ENCODE assay signal across 8 mouse cellular contexts in genomic region chr1:135259128-135259436, GRCm38 (mm10). TPM values are rescaled to one million over a fixed set of nuclear protein-coding genes. Genes with fewer than 3 reads are reported as not detected.
DNase-seq lines count a peak whose midpoint lies in the region; ATAC-seq and TF ChIP-seq lines count a peak whose summit lies in the region.

No protein-coding gene starts in this region.

- 1% methylated on average over 10 of the region's 10 CpGs for WGBS in embryonic facial prominence, embryonic 12.5 days
- 3% methylated on average over 10 of the region's 10 CpGs for WGBS in heart, adult 2 months
- under 1% methylated on average over 10 of the region's 10 CpGs for WGBS in kidney, adult 2 months
- 1% methylated on average over 10 of the region's 10 CpGs for WGBS in limb, embryonic 13.5 days
- under 1% methylated on average over 10 of the region's 10 CpGs for WGBS in midbrain, embryonic 16.5 days

- H3K4me1 ChIP-seq in embryonic facial prominence, embryonic 12.5 days = peaks cover 7% of the 10 kb centered on the region
- H3K4me1 ChIP-seq in heart, adult 2 months (ENCODE audit: control insufficient read depth, insufficient read depth, low read length) = no peaks in the 10 kb centered on the region
- peaks cover 3% of the 10 kb centered on the region; the same call in 1 of the 2 replicates for H3K4me1 ChIP-seq in kidney, adult 2 months (ENCODE audit: control insufficient read depth, insufficient read depth, low read length)
- peaks cover 23% of the 10 kb centered on the region for H3K4me1 ChIP-seq in limb, embryonic 13.5 days
- H3K4me1 ChIP-seq in midbrain, embryonic 16.5 days (ENCODE audit: control insufficient read depth, insufficient read depth, low read length) = 0 out of 2 replicates have a peak, but pooled peaks cover 3% of the 10 kb centered on the region

- H3K36me3 ChIP-seq in embryonic facial prominence, embryonic 12.5 days = peaks cover 24% of the 10 kb centered on the region
- H3K36me3 ChIP-seq in heart, adult 2 months (ENCODE audit: control insufficient read depth, insufficient read depth, low read length) = no peaks in the 10 kb centered on the region
- no peaks in the 10 kb centered on the region for H3K36me3 ChIP-seq in kidney, adult 2 months (ENCODE audit: control insufficient read depth, insufficient read depth, low read length)
- peaks cover 29% of the 10 kb centered on the region for H3K36me3 ChIP-seq in limb, embryonic 13.5 days
- H3K36me3 ChIP-seq in midbrain, embryonic 16.5 days (ENCODE audit: control insufficient read depth, insufficient read depth, low read length) = peaks cover 6% of the 10 kb centered on the region
- H3K36me3 ChIP-seq in splenic B cell, adult 2 months (ENCODE audit: control insufficient read depth, insufficient read depth, low read length, poor library complexity, severe bottlenecking) = peaks cover 5% of the 10 kb centered on the region

- H3K27me3 ChIP-seq in embryonic facial prominence, embryonic 12.5 days = no peaks in the 10 kb centered on the region
- H3K27me3 ChIP-seq in heart, adult 2 months (ENCODE audit: control insufficient read depth, insufficient read depth, low read length) = no peaks in the 10 kb centered on the region
- H3K27me3 ChIP-seq in kidney, adult 2 months (replicated peaks; ENCODE audit: control insufficient read depth, insufficient read depth, low read length) = no peaks in the 10 kb centered on the region
- H3K27me3 ChIP-seq in limb, embryonic 13.5 days = no peaks in the 10 kb centered on the region
- H3K27me3 ChIP-seq in midbrain, embryonic 16.5 days (ENCODE audit: control insufficient read depth, insufficient read depth, low read depth, low read length) = no peaks in the 10 kb centered on the region
- no peaks in the 10 kb centered on the region; the same call in 1 of the 2 replicates for H3K27me3 ChIP-seq in splenic B cell, adult 2 months (ENCODE audit: control insufficient read depth, insufficient read depth, low read length, poor library complexity, severe bottlenecking)

- DNase-seq in A20 (ENCODE audit: low read depth, low spot score) = peak; percentile 84
- DNase-seq in adrenal gland, postnatal 36 days = peak; percentile 76 to 84
- DNase-seq in heart, adult 2 months = peak; percentile 65 to 73
- peak; percentile 89 for DNase-seq in kidney, adult 2 months
- peak; percentile 80 for DNase-seq in splenic B cell, adult 2 months (ENCODE audit: low read depth, low spot score)

- peak; percentile 76 for ATAC-seq in embryonic facial prominence, embryonic 12.5 days (ENCODE audit: insufficient number of reproducible peaks, insufficient read depth, low FRiP score, low TSS enrichment)
- ATAC-seq in limb, embryonic 13.5 days (ENCODE audit: low FRiP score, low read depth) = peak; percentile 51; the same call in 1 of the 2 replicates
- peak; percentile 79 for ATAC-seq in midbrain, embryonic 16.5 days

- peak overlapping the region; percentile 42; the same call in 1 of the 2 replicates for H3K9ac ChIP-seq in embryonic facial prominence, embryonic 12.5 days
- no peak overlapping the region for H3K9ac ChIP-seq in heart, adult 2 months (ENCODE audit: low read depth, low read length)
- H3K9ac ChIP-seq in limb, embryonic 13.5 days = peak overlapping the region; percentile 51; the same call in 1 of the 2 replicates
- H3K9ac ChIP-seq in midbrain, embryonic 16.5 days (ENCODE audit: low read depth, low read length) = peak overlapping the region; percentile 18; the same call in 1 of the 2 replicates

- peak overlapping the region; percentile 48 for H3K4me2 ChIP-seq in embryonic facial prominence, embryonic 12.5 days (replicated peaks)
- H3K4me2 ChIP-seq in limb, embryonic 13.5 days (replicated peaks) = peak overlapping the region; percentile 69
- H3K4me2 ChIP-seq in midbrain, embryonic 16.5 days (ENCODE audit: low read length) = peak overlapping the region; percentile 51

- peak; percentile 86 for TF ChIP-seq CTCF in heart, adult 2 months (IDR thresholded peaks at IDR 0.05)
- peak; percentile 75 for TF ChIP-seq CTCF in kidney, adult 2 months (conservative IDR thresholded peaks at IDR 0.05; ENCODE audit: insufficient read depth, insufficient read length, low read depth, low read length)

- H3K9me3 ChIP-seq in embryonic facial prominence, embryonic 12.5 days = no peaks in the 10 kb centered on the region
- no peaks in the 10 kb centered on the region for H3K9me3 ChIP-seq in limb, embryonic 13.5 days
- no peaks in the 10 kb centered on the region for H3K9me3 ChIP-seq in midbrain, embryonic 16.5 days (replicated peaks; ENCODE audit: control insufficient read depth, low read length, poor library complexity, severe bottlenecking)

- H3K27ac ChIP-seq in embryonic facial prominence, embryonic 12.5 days = peak overlapping the region; percentile 83
- no peak overlapping the region for H3K27ac ChIP-seq in heart, adult 2 months
- peak overlapping the region; percentile 96 for H3K27ac ChIP-seq in kidney, adult 2 months (ENCODE audit: insufficient read depth, low read depth, low read length)
- peak overlapping the region; percentile 84 for H3K27ac ChIP-seq in limb, embryonic 13.5 days
- no peak overlapping the region for H3K27ac ChIP-seq in midbrain, embryonic 16.5 days (ENCODE audit: low read length)

- no peak for TF ChIP-seq POLR2A in heart, adult 2 months (IDR thresholded peaks at IDR 0.05; ENCODE audit: insufficient read depth, low read depth, low read length)
- TF ChIP-seq POLR2A in kidney, adult 2 months (IDR thresholded peaks at IDR 0.05; ENCODE audit: low read depth, low read length) = no peak

- no peaks in the 10 kb centered on the region for H3K79me2 ChIP-seq in heart, adult 2 months (replicated peaks; ENCODE audit: control insufficient read depth, insufficient read depth, low read length)

- intact Hi-C loops in heart, adult 2 months (cut with DNase I) = loop anchor here (1.0 to 2.0 kb wide), 3 partner anchors 87 to 110 kb away; no protein-coding TSS in a partner anchor

- peak overlapping the region; percentile 20 for H3K4me3 ChIP-seq in embryonic facial prominence, embryonic 12.5 days
- H3K4me3 ChIP-seq in heart, adult 2 months = peak overlapping the region; percentile 18; the same call in 1 of the 2 replicates
- H3K4me3 ChIP-seq in kidney, adult 2 months (ENCODE audit: insufficient read depth, low read depth, low read length) = peak overlapping the region; percentile 39
- peak overlapping the region; percentile 35 for H3K4me3 ChIP-seq in limb, embryonic 13.5 days
- H3K4me3 ChIP-seq in midbrain, embryonic 16.5 days (ENCODE audit: low read depth, low read length) = peak overlapping the region; percentile 20; the same call in 1 of the 2 replicates

- TF ChIP-seq EP300 in heart, adult 2 months (IDR thresholded peaks at IDR 0.05; ENCODE audit: insufficient read depth, low read depth, low read length) = no peak

RNA-seq across cellular contexts. Expression of gene Elf3, which starts 0.7 kb away (rescaled TPM):
- total RNA-seq in adrenal gland, postnatal 36 days (2021) = not detected
- 5.5 and 6.6 TPM in 2 replicates for polyA plus RNA-seq in embryonic facial prominence, embryonic 12.5 days (2016; fragmentation: Nextera tagmentation; extraction: Ambion mirVana)
- not detected for total RNA-seq in heart, adult 2 months (2021)
- polyA plus RNA-seq in heart, adult 2 months (2012; rRNA removed) = 2.0 TPM in 1 of 2 replicates, not detected in the other
- polyA plus RNA-seq in kidney, adult 2 months (2012; rRNA removed) = 23.1 and 25.0 TPM in 2 replicates
- 3.4 and 4.2 TPM in 2 replicates for polyA plus RNA-seq in limb, embryonic 13.5 days (2015; fragmentation: Nextera tagmentation; extraction: Ambion mirVana)
- polyA plus RNA-seq in midbrain, embryonic 16.5 days (2015; fragmentation: Nextera tagmentation; extraction: Ambion mirVana) = 0.35 TPM in 1 of 2 replicates, not detected in the other

RNA-seq across cellular contexts. Expression of gene Rnpep, which starts 24.8 kb away (rescaled TPM):
- 10 to 100 TPM; 46.3 to 48.9 TPM for total RNA-seq in adrenal gland, postnatal 36 days (2021)
- 91.1 and 93.5 TPM in 2 replicates for polyA plus RNA-seq in embryonic facial prominence, embryonic 12.5 days (2016; fragmentation: Nextera tagmentation; extraction: Ambion mirVana)
- 10 to 100 TPM; 20.0 to 22.6 TPM for total RNA-seq in heart, adult 2 months (2021)
- polyA plus RNA-seq in heart, adult 2 months (2012; rRNA removed) = 14.0 and 14.4 TPM in 2 replicates
- polyA plus RNA-seq in kidney, adult 2 months (2012; rRNA removed) = 28.7 and 29.1 TPM in 2 replicates
- 93.3 and 95.3 TPM in 2 replicates for polyA plus RNA-seq in limb, embryonic 13.5 days (2015; fragmentation: Nextera tagmentation; extraction: Ambion mirVana)
- polyA plus RNA-seq in midbrain, embryonic 16.5 days (2015; fragmentation: Nextera tagmentation; extraction: Ambion mirVana) = 102 and 107 TPM in 2 replicates

RNA-seq across cellular contexts. Expression of gene Timm17a, which starts 54.5 kb away (rescaled TPM):
- 100 to 1,000 TPM; 212 to 215 TPM for total RNA-seq in adrenal gland, postnatal 36 days (2021)
- polyA plus RNA-seq in embryonic facial prominence, embryonic 12.5 days (2016; fragmentation: Nextera tagmentation; extraction: Ambion mirVana) = 172 and 177 TPM in 2 replicates
- 100 to 1,000 TPM; 325 to 370 TPM for total RNA-seq in heart, adult 2 months (2021)
- 185 and 239 TPM in 2 replicates for polyA plus RNA-seq in heart, adult 2 months (2012; rRNA removed)
- polyA plus RNA-seq in kidney, adult 2 months (2012; rRNA removed) = 122 and 134 TPM in 2 replicates
- 183 and 185 TPM in 2 replicates for polyA plus RNA-seq in limb, embryonic 13.5 days (2015; fragmentation: Nextera tagmentation; extraction: Ambion mirVana)
- polyA plus RNA-seq in midbrain, embryonic 16.5 days (2015; fragmentation: Nextera tagmentation; extraction: Ambion mirVana) = 149 and 155 TPM in 2 replicates

Comparison
In these comparisons a context has a peak if more than half of its experiments do, and no peak if none do; other contexts are left out.
1. H3K27ac ChIP-seq: peak in embryonic facial prominence, embryonic 12.5 days (single experiment), kidney, adult 2 months (single experiment) and limb, embryonic 13.5 days (single experiment); none in heart, adult 2 months (single experiment) and midbrain, embryonic 16.5 days (single experiment).
2. Peak in every context shown above with its lines, with median percentiles within 50 percentile points of each other: DNase-seq, ATAC-seq, H3K4me2 ChIP-seq and H3K4me3 ChIP-seq.